Mouse (Mus musculus) heart, adult 9 months (tissue): ENCODE results near the gene Fbxw22.
"Not testable (repeated sequence)": the region's sequence is repeated elsewhere in the genome, so short reads cannot be mapped to it uniquely, and the experiment has no call there.

Experiments
- DNase-seq, 2 experiments: peaks; one replicate each; pipeline ENCODE4 v3.0.0; 2022; ENCODE audit warnings: low spot score in 2 of 2

Fbxw22 gene

DNA sequence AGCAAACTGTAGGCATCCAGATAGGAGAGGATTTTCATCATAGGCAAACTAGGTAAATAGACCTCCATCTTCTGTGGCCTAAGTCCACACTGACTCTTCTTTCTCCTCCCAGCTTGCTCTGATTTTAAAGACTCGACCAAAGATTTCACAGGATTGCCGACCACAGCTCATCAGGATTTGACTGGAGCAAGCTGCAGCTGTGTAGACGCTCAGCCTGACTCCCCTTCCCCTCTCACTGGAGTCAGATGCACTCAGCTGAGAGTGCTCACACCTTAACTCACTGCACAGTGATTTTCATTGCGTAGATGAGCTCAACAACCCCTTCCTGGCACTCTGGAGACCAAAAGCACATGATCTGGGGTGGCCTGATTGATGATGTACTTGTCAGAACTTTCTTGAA is at the start of gene Fbxw22:
TSS of gene Fbxw22 (minus strand) at position 101 of the 400 bp plus-strand sequence.
- DNase-seq: not testable (repeated sequence)

DNA sequence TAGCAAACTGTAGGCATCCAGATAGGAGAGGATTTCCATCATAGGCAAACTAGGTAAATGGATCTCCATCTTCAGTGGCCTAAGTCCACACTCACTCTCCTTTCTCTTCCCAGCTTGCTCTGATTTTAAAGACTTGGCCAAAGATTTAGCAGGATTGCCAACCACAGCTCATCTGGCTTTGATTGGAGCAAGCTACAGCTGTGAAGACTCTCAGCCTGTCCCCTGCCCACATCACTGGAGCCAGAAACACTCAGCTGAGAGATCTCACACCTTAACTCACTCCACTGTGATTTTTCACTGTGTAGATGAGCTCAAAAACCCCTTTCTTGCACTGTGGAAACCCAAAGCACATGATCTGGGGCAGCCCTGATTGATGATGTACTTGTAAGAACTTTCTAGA is 44.9 kb upstream of the Fbxw22 start, which contains the start of gene Fbxw16:
TSS of gene Fbxw16 (minus strand) at position 101 of the 400 bp plus-strand sequence.
- DNase-seq: no peak

DNA sequence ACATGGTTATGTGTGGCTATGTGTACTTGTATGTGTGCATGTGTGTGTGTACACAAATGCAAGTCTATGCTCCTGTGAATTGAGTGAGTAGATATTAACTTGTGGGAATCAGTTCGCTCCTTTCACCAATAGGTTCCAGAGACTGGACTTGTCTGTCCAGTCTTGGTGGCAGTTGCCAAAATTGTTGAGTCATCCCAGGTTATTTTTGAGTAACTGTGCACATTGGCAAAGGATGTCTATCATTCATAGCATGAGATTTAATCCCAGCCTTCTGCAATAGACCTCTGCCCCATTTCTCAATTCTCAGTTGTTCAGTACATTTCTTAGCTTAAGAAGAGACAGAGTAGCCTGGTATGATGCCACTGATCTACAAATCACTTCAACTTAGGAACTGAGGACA is 28.9 kb upstream of the Fbxw22 start:
- no peak for DNase-seq

DNA sequence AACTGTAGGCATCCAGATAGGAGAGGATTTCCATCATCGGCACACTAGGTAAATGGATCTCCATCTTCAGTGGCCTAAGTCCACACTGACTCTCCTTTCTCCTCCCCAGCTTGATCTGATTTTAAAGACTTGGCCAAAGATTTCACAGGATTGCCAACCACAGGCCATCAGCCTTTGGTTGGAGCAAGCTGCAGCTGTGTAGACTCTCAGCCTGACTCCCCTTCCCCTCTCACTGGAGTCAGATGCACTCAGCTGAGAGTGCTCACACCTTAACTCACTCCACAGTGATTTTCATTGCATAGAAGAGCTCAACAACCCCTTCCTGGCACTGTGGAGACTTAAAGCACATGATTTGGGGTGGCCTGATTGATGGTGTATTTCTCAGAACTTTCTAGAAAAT is 64.5 kb downstream of the Fbxw22 start, which contains the start of gene Fbxw28:
TSS of gene Fbxw28 (minus strand) at position 101 of the 400 bp plus-strand sequence.
- DNase-seq: not testable (repeated sequence)
